Mouse (Mus musculus) CD4-positive, CD25-positive, alpha-beta regulatory T cell (primary cell): ENCODE measurements around the gene Gbp8. TPM values are rescaled to one million over a fixed set of nuclear protein-coding genes. Genes with fewer than 3 reads are reported as not detected.

Experiments
- polyA plus RNA-seq: library from polyadenylated mRNA; unstranded; fragments of 100-300 nt; shearing (Covaris generic); gene quantifications from one replicate; pipeline ENCODE4 v1.2.1, GENCODE M21; 2017

Gbp8 gene
- 92.8 TPM for polyA plus RNA-seq

GRCm38 (mm10) chr5:105139409-105140088, at the start of gene Gbp8, which contains the start of the genes Gbp9 and Gbp4:
TSS of gene Gbp8 (minus strand) at chr5:105139540.
TSS of gene Gbp9 (minus strand) at chr5:105139539.
TSS of gene Gbp4 (minus strand) at chr5:105139586.

GRCm38 (mm10) chr5:104982535-104982934, 156.8 kb downstream of the Gbp8 start, which contains the start of gene Abcg3:
TSS of gene Abcg3 (minus strand) at chr5:104982718.

Other genes starting within 250 kb of the Gbp8 start
- gene Abcg3, start 156.8 kb downstream of the Gbp8 start, polyA plus RNA-seq, result 30.0 TPM
- gene Gbp9, start within 50 bp of the Gbp8 start, polyA plus RNA-seq, result 128 TPM
- 217 TPM for gene Gbp4, start within 50 bp of the Gbp8 start, polyA plus RNA-seq
- gene Gbp10, start 100.0 kb upstream of the Gbp8 start, polyA plus RNA-seq, result 75.7 TPM
- 5.6 TPM for gene Gm43302, start 154.2 kb upstream of the Gbp8 start, polyA plus RNA-seq
- 183 TPM for gene Gbp6, start 154.2 kb upstream of the Gbp8 start, polyA plus RNA-seq